Mouse (Mus musculus) bone marrow macrophage, adult 2 months (primary cell): ENCODE results near the gene Ddah2. TPM values are rescaled to one million over a fixed set of nuclear protein-coding genes. Genes with fewer than 3 reads are reported as not detected.

Source experiments
- H3K27ac ChIP-seq: 2 replicates; pipeline ENCODE4 v1.5.1; 2012; ENCODE audit warnings: low read depth, low read length; ENCODE audit not compliant: insufficient read depth
- H3K4me1 ChIP-seq: 2 replicates; pipeline ENCODE4 v1.6.1; 2012; ENCODE audit warnings: low read length; ENCODE audit not compliant: control insufficient read depth, insufficient read depth
- H3K4me3 ChIP-seq: 2 replicates; pipeline ENCODE4 v1.5.1; 2012; ENCODE audit warnings: mild to moderate bottlenecking, low read length, moderate library complexity; ENCODE audit not compliant: insufficient read depth
- CTCF ChIP-seq: IDR thresholded peaks from 2 replicates; pipeline ENCODE4 v1.5.1; 2012; ENCODE audit warnings: low read depth, mild to moderate bottlenecking, low read length, moderate library complexity
- POLR2A ChIP-seq: IDR thresholded peaks from 2 replicates; pipeline ENCODE4 v1.6.1; 2012; ENCODE audit warnings: mild to moderate bottlenecking, low read depth, low read length, borderline replicate concordance
- polyA plus RNA-seq: library from polyadenylated mRNA; stranded (reverse); fragments of >200 nt; gene quantifications from 2 replicates; pipeline ENCODE4 v1.2.4, GENCODE M21; 2012; ENCODE audit not compliant: missing spikeins, insufficient read depth, insufficient read length

Gene Ddah2
- polyA plus RNA-seq, 1 experiment: 10.9 TPM

- peaks cover 23% of the 10 kb centered on the region for H3K4me1 ChIP-seq
These were observed 38.9 kb upstream of the Ddah2 start for GRCm38 (mm10) chr17:35019894-35020293.

GRCm38 (mm10) chr17:35020551-35020950 lies 38.3 kb upstream of the Ddah2 start:
- no peak overlapping the region for H3K27ac ChIP-seq
- TF ChIP-seq POLR2A (no peak), CTCF (no peak)
- H3K4me3 ChIP-seq: no peak overlapping the region
- peaks cover 26% of the 10 kb centered on the region for H3K4me1 ChIP-seq

More at GRCm38 (mm10) chr17:35019894-35020293, 38.9 kb upstream of the Ddah2 start:
- Histone ChIP-seq H3K27ac (no peak overlapping the region), H3K4me3 (no peak overlapping the region)
- TF ChIP-seq CTCF (no peak), POLR2A (no peak)

- H3K27ac ChIP-seq: no peak overlapping the region
- no peak overlapping the region for H3K4me3 ChIP-seq
- H3K4me1 ChIP-seq: peaks cover 26% of the 10 kb centered on the region
- TF ChIP-seq POLR2A: no peak
- TF ChIP-seq CTCF: peak; percentile 92
These were observed 37.5 kb upstream of the Ddah2 start for GRCm38 (mm10) chr17:35021163-35021808.

- H3K4me1 ChIP-seq: peaks cover 26% of the 10 kb centered on the region
- TF ChIP-seq POLR2A (no peak), CTCF (no peak)
- H3K27ac ChIP-seq: no peak overlapping the region
- no peak overlapping the region for H3K4me3 ChIP-seq
These were observed 36.9 kb upstream of the Ddah2 start for GRCm38 (mm10) chr17:35021842-35022477.

- TF ChIP-seq POLR2A (no peak), CTCF (no peak)
- Histone ChIP-seq H3K4me3 (no peak overlapping the region), H3K4me1 (peaks cover 26% of the 10 kb centered on the region), H3K27ac (no peak overlapping the region)
These were observed 36.2 kb upstream of the Ddah2 start for GRCm38 (mm10) chr17:35022541-35023060.

GRCm38 (mm10) chr17:35023221-35023620 lies 35.6 kb upstream of the Ddah2 start:
- no peak for TF ChIP-seq CTCF
- TF ChIP-seq POLR2A: no peak
- peaks cover 26% of the 10 kb centered on the region for H3K4me1 ChIP-seq
- H3K4me3 ChIP-seq: no peak overlapping the region
- H3K27ac ChIP-seq: no peak overlapping the region

GRCm38 (mm10) chr17:35023756-35024155 lies 35.1 kb upstream of the Ddah2 start:
- Histone ChIP-seq H3K27ac (no peak overlapping the region), H3K4me3 (peak overlapping the region; percentile 35; the same call in 1 of the 2 replicates), H3K4me1 (peaks cover 26% of the 10 kb centered on the region)
- TF ChIP-seq POLR2A (no peak), CTCF (no peak)

GRCm38 (mm10) chr17:35024261-35024660 lies 34.6 kb upstream of the Ddah2 start:
- H3K27ac ChIP-seq: no peak overlapping the region
- H3K4me3 ChIP-seq: no peak overlapping the region
- peaks cover 26% of the 10 kb centered on the region for H3K4me1 ChIP-seq
- TF ChIP-seq CTCF (no peak), POLR2A (no peak)

GRCm38 (mm10) chr17:35024691-35025488 lies 33.9 kb upstream of the Ddah2 start:
- Histone ChIP-seq H3K4me3 (no peak overlapping the region), H3K4me1 (peaks cover 26% of the 10 kb centered on the region), H3K27ac (no peak overlapping the region)
- TF ChIP-seq CTCF (no peak), POLR2A (no peak)

GRCm38 (mm10) chr17:35026206-35026605 lies 32.6 kb upstream of the Ddah2 start:
- TF ChIP-seq POLR2A (no peak), CTCF (no peak)
- Histone ChIP-seq H3K4me3 (no peak overlapping the region), H3K4me1 (peaks cover 29% of the 10 kb centered on the region), H3K27ac (no peak overlapping the region)
